Mouse (Mus musculus) urinary bladder, postnatal 4 days (tissue): ENCODE data around the gene Olfr287.

Experiments
- DNase-seq, 2 experiments: peaks; one replicate each; pipeline ENCODE4 v3.0.0; 2021 to 2022; ENCODE audit warnings: low spot score in 2 of 2

Gene Olfr287

DNA sequence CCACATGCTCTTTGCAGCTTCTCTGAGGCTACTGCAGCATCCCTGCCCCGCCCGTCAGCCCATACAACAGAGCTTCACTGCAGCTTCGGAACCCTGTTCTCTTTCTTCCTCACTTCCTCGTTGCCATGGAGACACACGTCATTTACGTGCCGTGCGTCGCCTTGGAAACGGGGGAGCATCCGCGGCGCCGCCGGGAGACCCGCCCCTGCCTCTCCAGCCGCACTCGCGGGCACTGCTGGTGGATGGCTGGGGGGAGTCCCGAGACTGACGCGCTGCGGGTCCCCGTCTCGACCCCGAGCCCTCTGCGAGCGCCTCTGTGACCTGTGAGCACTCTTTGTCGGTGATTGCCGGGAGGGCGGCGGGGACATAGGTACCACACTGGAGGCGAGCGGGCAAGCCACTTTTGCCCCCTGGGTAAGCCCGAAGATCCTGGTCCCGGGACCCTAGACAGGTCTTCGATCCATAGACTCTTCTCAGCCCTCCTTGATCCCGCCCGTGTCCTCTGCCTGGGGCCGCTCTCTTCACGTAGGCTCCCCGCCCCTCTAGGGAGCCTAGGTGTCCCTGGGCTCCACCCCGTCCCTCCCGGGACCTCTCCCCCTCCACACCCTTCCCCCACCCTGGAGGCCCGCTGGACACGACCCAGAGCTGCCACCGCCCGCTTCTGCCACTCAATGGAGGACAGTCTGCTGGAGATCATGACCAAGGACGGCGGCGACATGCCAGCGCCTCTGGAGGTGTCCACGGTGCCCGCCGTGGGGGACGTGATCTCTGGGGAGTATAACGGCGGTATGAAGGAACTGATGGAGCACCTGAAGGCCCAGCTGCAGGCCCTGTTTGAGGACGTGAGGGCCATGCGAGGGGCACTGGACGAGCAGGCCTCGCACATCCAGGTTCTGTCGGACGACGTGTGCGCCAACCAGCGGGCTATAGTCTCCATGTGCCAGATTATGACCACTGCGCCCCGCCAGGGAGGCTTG is 52.9 kb downstream of the Olfr287 start:
- peak; percentile 64 to 77 for DNase-seq

DNA sequence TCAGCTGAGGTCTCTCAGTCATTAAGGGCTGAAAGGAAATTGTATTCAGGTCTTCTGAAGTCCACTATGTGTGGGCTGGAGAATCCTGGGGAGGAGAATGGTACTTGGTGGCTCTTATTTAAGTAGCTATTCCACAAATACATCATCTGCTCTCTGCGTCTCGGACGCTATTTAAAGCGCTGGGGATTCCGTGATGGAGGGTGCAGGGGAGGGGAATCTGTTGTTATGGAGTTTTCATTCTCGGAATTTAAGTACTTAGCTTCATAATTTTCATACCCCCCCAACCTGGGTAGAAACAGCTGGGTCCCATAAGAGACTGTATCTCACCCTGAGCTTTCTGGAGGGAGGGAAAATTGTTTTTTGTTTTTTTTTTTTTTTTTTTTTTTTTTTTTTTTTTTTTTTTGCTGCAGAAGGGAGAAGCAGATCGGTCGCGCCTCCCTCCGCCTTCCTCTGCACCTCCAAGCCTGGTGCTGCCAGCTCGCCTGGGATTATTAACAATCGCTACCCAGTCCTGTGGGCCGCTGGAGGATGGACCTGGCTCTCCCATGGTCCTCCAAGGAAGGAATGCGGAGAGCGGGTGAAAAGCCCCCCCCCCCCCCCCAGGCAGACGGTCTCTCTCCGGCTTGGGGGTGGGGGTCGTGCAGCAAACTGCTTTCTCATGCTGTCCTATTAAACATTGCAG is 53.8 kb downstream of the Olfr287 start, which contains the start of gene Ccdc184:
Gene Ccdc184, plus strand, starts transcription at position 196 of the 682 bp plus-strand sequence.
- DNase-seq: no peak

DNA sequence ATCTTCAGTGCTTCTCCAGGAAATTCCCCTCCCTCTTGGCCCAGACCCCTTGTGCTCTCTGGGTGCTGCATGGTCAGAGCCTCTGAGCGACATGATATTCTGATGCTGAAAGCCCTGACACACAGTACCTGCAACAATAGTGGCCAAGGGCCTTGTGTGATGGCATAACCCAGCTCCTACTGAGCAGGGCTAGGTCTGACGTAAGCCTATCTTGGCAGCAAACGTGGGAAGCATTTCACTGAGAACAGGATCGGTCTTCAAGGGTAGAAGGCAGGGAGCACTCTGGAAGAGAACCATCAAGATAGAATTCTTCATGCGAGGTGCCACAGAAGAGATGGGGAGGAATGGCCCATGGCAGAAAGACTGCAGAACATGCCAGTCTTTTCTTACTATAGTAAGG is 55.3 kb downstream of the Olfr287 start, which contains the start of gene Asb8:
Gene Asb8, minus strand, starts transcription at position 101 of the 400 bp plus-strand sequence.
- DNase-seq: no peak

DNA sequence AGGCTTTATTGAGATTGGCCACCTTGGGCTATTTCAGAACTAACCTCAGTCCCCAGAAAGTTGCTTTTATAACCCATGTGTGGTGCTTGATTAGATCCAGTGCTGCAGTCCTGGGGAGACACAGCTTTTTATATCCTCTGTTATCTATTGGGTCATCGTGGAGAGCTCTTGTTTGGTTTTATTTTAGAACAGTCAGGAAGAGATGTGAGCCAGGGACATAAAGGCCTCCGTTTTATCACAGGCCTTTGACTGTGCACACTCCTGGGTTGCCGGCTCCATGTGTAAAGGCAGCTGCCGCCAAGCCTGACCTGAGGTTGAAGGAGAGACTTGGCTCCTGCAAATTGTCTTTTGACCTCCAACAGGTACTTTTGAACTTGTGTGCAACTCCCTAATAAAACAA is 58.3 kb downstream of the Olfr287 start:
- DNase-seq: no peak

DNA sequence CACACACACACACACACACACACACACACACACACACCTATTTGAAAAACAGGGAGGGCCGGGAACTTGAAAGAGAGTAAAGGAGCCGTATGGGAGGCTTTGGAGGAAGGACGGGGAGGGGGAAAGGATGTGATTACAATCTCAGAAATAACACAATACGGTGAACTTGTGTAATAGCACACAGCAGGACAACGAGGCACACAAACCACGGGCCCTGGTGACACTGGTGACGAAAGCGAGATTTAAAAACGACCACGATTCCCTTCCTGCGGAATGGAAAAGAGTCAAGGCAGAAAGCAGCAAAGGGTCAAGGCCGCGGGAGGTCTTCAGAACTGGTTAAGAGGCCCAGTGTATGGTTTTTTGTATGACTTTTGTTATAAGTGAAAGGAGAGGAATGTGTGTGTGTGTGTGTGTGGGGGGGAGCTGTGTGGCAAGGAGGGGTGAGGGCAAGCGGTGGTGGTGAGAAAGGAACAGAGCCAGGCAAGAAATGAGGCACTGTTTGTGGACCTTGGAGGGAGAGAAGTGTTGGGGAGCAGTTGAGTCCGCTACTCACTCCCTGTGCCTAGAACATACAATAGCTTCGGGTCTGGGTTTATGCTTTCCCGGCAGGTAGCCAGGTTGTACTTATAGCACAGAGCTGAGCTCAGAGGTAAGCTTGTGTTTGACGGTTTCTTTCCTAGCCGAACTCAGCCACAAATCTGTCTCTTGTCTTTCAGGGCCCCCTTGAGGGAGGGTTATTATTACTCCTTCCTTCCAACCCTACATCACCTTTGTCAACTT is 59.6 kb downstream of the Olfr287 start:
- DNase-seq: no peak

DNA sequence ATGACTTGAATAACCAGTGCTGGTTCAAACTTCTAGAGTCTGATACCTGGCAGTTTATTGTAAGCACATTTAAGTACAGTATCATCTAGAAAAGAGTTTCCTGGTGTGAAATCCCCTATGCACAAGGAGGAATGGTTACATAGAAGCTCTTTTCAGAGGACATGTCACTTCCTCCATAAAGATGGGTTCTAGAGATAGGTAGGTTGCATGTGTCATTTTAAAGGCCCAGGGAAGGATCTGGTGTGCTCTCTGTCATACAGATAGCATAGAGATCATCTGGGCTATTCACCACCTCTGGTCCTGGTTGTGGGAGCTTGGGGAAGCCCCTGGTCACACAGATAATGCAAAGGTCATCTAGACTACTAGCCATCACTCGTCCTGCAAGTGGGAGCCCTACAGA is 63.6 kb downstream of the Olfr287 start:
- DNase-seq: no peak
